Mouse (Mus musculus) midbrain, embryonic 15.5 days (tissue): ENCODE data around the gene Scaf11. TPM values are rescaled to one million over a fixed set of nuclear protein-coding genes. Genes with fewer than 3 reads are reported as not detected.

ENCODE experiments used
- ATAC-seq: fragments of 200-750 bp; cut with Nextera tagmentation; replicated peaks from 2 replicates; pipeline ENCODE4 v1.8.0; 2017; ENCODE audit warnings: moderate TSS enrichment
- H3K27ac ChIP-seq: fragments of 300-500 bp; sonication (generic); 2 replicates; pipeline ENCODE4 v1.5.1; 2015; ENCODE audit warnings: mild to moderate bottlenecking, inconsistent platforms
- H3K27me3 ChIP-seq: fragments of 300-500 bp; sonication (generic); replicated peaks from 2 replicates; pipeline ENCODE4 v1.6.1; 2015; ENCODE audit warnings: inconsistent platforms
- H3K36me3 ChIP-seq: fragments of 300-500 bp; sonication (generic); replicated peaks from 2 replicates; pipeline ENCODE4 v1.6.1; 2015; ENCODE audit warnings: inconsistent platforms
- H3K4me1 ChIP-seq: fragments of 300-500 bp; sonication (generic); 2 replicates; pipeline ENCODE4 v1.6.1; 2015; ENCODE audit warnings: inconsistent platforms
- H3K4me2 ChIP-seq: fragments of 300-500 bp; sonication (generic); 2 replicates; pipeline ENCODE4 v1.6.1; 2015; ENCODE audit warnings: inconsistent platforms, mild to moderate bottlenecking, moderate library complexity
- H3K4me3 ChIP-seq: fragments of 300-500 bp; sonication (generic); 2 replicates; pipeline ENCODE4 v1.5.1; 2015; ENCODE audit warnings: mild to moderate bottlenecking, inconsistent platforms
- H3K9ac ChIP-seq: fragments of 300-500 bp; sonication (generic); 2 replicates; pipeline ENCODE4 v1.6.1; 2015; ENCODE audit warnings: mild to moderate bottlenecking, inconsistent platforms
- H3K9me3 ChIP-seq: fragments of 300-500 bp; sonication (generic); 2 replicates; pipeline ENCODE4 v1.6.1; 2016; ENCODE audit warnings: inconsistent platforms
- WGBS: fragments of 180-500 bp; shearing (Covaris S2); methylation state at CpG from one replicate; pipeline ENCODE4 v1.1.7; 2015; ENCODE audit warnings: mixed read lengths; 5-methylcytosine and 5-hydroxymethylcytosine counted together
- polyA plus RNA-seq: library from polyadenylated mRNA; unstranded; fragments of >200 nt; fragmentation: Nextera tagmentation; extraction: Ambion mirVana; gene quantifications from 2 replicates; pipeline ENCODE4 v1.2.1, GENCODE M21; 2015

The Scaf11 gene
- polyA plus RNA-seq, 1 experiment from 2014 or later = 42.3 TPM

DNA sequence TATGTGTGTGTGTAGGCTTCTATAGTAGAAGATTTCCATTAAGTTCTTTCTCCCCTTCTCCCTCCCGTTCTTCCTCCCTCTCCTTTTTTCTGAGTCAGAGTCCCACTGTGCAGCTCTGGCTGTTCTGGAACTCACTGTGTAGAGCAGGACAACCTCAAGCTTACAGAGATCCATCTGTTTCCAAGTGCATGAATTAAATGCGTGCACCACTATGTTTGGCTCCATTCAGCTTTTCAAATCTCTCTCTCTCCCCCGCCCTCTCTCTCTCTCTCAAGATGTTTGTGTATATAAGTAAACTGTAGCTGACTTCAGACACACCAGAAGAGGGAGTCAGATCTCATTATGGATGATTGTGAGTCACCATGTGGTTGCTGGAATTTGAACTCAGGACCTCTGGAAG, 20.2 kb upstream of the Scaf11 start:
- H3K27me3 ChIP-seq = no peaks in the 10 kb centered on the region
- no peak overlapping the region for H3K9ac ChIP-seq
- H3K4me2 ChIP-seq = no peak overlapping the region
- H3K9me3 ChIP-seq = no peaks in the 10 kb centered on the region
- 79% methylated on average over 3 of the region's 3 CpGs for WGBS
- no peak overlapping the region for H3K27ac ChIP-seq
- ATAC-seq = no peak
- no peaks in the 10 kb centered on the region for H3K36me3 ChIP-seq
- no peak overlapping the region for H3K4me3 ChIP-seq
- H3K4me1 ChIP-seq = no peaks in the 10 kb centered on the region

DNA sequence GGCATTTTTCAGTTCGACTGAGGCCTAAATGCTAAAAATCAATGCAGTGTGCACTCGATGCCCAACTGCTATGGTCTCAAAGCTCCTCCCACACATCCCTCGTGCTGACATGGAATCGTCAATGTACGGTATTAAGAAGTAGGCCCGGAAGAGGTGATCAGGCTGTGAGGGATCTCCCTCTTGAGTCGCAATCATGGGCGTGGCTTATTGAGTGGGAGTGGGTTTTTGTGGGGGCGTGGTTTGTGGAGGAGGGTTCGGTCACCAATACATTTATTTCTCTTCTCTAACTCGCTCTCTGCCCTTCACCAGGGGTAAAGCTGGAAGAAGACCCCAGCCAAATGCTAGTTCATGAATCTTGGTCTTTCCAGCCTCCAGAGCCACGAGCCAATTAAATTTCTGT, 17.4 kb upstream of the Scaf11 start:
- 91% methylated on average over 12 of the region's 12 CpGs for WGBS
- H3K27me3 ChIP-seq = no peaks in the 10 kb centered on the region
- H3K4me1 ChIP-seq = no peaks in the 10 kb centered on the region
- no peak overlapping the region for H3K9ac ChIP-seq
- H3K9me3 ChIP-seq = no peaks in the 10 kb centered on the region
- H3K27ac ChIP-seq = no peak overlapping the region
- H3K4me2 ChIP-seq = no peak overlapping the region
- no peaks in the 10 kb centered on the region for H3K36me3 ChIP-seq
- ATAC-seq = no peak
- no peak overlapping the region for H3K4me3 ChIP-seq

DNA sequence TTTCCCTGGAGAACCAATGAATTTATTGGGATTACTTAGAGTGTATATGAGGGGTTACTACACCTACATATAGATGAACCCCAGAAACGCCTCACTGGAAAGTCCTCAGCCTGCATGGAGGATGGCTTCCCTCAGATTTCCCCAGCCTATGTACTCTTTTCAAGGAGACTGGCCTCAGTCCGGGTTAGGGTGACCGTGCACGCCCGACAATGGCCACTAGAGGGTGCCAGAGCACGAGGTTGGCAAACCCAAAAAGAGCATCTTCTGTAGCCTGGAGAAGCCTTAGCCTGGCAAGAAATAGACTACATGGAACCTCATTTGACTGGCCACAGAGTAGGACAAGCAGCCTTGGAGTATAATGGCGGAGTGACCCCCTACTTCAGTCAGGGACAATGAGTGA, 15.7 kb upstream of the Scaf11 start:
- Histone ChIP-seq H3K9ac (no peak overlapping the region), H3K36me3 (no peaks in the 10 kb centered on the region), H3K4me1 (no peaks in the 10 kb centered on the region), H3K4me2 (no peak overlapping the region), H3K4me3 (no peak overlapping the region), H3K27ac (no peak overlapping the region), H3K27me3 (no peaks in the 10 kb centered on the region), H3K9me3 (no peaks in the 10 kb centered on the region)
- ATAC-seq = 0 out of 2 replicates have a peak, but pooled peaks have one; percentile 20
- WGBS = 9% methylated on average over 7 of the region's 7 CpGs

DNA sequence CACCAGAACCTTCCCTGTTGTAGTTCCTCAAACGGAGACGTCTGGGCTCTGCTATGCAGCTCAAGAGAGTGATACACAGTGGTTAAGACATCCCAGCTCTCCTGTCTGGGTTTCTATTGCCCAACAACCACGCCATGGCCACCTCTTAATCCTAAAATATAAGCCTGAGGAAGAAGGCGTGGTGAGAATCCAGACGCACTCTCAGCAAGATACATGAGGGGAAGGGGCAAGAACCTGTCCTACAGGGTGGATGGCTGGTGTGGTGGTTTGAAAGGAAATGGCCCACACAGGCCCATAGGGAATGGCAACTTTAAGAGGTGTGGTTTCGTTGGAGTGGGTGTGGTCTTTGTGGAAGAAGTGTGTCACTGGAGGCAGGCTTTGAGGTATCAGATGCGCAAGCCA, 14.9 kb upstream of the Scaf11 start:
- no peak for ATAC-seq
- no peaks in the 10 kb centered on the region for H3K27me3 ChIP-seq
- 80% methylated on average over 7 of the region's 7 CpGs for WGBS
- no peaks in the 10 kb centered on the region for H3K9me3 ChIP-seq
- no peak overlapping the region for H3K4me3 ChIP-seq
- H3K27ac ChIP-seq = no peak overlapping the region
- H3K9ac ChIP-seq = no peak overlapping the region
- no peaks in the 10 kb centered on the region for H3K36me3 ChIP-seq
- H3K4me2 ChIP-seq = no peak overlapping the region
- H3K4me1 ChIP-seq = no peaks in the 10 kb centered on the region

DNA sequence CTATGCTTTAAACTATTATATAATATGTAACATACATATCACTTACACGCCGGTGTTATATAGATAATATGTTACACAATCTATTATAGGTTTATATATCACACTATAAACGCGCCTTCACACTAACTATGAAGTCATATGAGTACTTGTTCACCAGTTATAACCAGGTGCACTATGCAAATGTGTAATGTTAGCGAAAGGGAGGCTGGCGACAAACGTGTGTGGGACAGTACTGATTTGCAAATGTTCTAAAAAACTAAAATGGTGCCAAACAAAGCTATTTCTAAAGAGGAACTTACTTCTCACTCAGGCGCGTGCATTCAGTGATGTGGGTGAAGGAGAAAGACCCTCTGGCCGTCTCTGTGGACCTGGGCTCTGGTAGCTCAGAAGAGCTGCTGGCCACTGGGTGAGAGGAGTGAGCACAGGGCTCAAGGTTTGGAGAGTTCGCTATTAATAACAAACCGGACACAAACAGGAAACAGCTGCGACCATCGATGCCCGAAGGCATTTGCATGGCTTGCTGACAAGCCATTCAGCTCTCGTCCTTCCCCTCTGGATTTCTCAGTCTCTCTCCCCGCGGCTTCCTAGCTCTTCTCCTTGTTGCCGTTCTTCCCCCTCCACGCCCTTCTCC, 13.8 kb upstream of the Scaf11 start:
- Histone ChIP-seq H3K9me3 (no peaks in the 10 kb centered on the region), H3K4me2 (no peak overlapping the region), H3K9ac (no peak overlapping the region), H3K27me3 (no peaks in the 10 kb centered on the region), H3K4me1 (no peaks in the 10 kb centered on the region), H3K27ac (no peak overlapping the region), H3K4me3 (no peak overlapping the region), H3K36me3 (no peaks in the 10 kb centered on the region)
- no peak for ATAC-seq
- WGBS = 83% methylated on average over 20 of the region's 20 CpGs

DNA sequence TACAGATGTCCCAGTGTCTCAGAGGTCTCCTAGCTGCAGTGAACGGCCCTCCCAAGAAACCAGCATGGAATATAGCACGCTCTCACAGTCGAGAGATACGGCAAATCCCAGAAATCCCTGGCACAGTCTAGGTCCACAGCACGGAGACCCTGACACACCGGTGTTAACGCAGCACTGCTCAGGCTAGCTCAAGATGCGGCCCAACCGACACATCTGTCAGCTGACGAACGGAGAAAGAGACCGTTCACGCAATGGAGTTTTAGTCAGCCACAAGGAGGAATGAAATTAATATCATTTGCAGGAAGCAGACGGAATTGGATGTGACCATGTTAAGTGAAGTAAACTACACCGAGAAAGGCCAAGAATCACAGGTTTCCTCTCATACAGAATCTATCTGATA, 13.3 kb upstream of the Scaf11 start:
- ATAC-seq = no peak
- Histone ChIP-seq H3K27ac (no peak overlapping the region), H3K4me1 (no peaks in the 10 kb centered on the region), H3K9me3 (no peaks in the 10 kb centered on the region), H3K4me3 (no peak overlapping the region), H3K36me3 (no peaks in the 10 kb centered on the region), H3K4me2 (no peak overlapping the region), H3K9ac (no peak overlapping the region), H3K27me3 (no peaks in the 10 kb centered on the region)
- WGBS = 95% methylated on average over 15 of the region's 15 CpGs

DNA sequence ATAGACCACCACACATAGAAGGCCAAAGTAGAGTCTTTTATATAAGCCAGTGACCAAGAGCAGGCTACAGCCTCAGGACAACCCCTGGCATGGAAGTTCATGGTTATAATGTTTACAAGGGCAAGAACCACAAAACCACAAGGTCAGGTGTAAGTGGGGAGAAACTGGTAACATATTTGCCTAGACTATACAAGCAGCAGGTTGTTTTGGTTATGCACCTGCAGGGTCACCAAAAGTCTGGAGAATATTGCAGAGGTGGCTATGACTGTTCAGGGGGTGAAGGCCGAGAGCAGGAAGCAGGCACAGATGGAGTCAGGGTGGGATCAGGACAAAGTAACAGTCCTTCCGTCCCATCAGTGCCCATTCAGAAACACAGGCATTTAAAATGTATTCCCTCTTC, 7.7 kb upstream of the Scaf11 start:
- H3K27me3 ChIP-seq = no peaks in the 10 kb centered on the region
- no peak overlapping the region for H3K27ac ChIP-seq
- H3K4me3 ChIP-seq = no peak overlapping the region
- no peaks in the 10 kb centered on the region for H3K4me1 ChIP-seq
- H3K36me3 ChIP-seq = no peaks in the 10 kb centered on the region
- no peak overlapping the region for H3K4me2 ChIP-seq
- no peak overlapping the region for H3K9ac ChIP-seq
- no peaks in the 10 kb centered on the region for H3K9me3 ChIP-seq
- WGBS = 90% methylated on average over 2 of the region's 2 CpGs
- ATAC-seq = no peak

DNA sequence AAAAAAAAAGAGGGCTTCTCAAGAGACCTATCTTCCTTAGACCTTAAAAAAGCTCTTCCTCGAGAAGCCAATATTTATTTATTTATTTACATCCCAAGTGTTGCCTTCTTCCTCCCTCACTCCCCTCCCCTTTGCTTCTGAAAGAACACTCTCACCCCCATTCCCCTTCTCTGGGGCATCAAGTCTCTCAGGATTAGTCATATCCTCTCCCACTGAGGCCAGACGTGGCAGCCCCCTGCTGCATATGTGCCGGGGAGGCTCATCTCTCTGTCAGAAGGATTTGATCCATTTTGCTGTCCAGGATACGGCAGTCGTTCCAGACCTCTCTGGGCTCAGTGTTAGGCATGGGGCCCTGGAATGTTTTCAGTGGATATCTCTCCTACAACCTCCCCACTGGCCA, 7.2 kb upstream of the Scaf11 start:
- H3K27me3 ChIP-seq = no peaks in the 10 kb centered on the region
- no peak for ATAC-seq

DNA sequence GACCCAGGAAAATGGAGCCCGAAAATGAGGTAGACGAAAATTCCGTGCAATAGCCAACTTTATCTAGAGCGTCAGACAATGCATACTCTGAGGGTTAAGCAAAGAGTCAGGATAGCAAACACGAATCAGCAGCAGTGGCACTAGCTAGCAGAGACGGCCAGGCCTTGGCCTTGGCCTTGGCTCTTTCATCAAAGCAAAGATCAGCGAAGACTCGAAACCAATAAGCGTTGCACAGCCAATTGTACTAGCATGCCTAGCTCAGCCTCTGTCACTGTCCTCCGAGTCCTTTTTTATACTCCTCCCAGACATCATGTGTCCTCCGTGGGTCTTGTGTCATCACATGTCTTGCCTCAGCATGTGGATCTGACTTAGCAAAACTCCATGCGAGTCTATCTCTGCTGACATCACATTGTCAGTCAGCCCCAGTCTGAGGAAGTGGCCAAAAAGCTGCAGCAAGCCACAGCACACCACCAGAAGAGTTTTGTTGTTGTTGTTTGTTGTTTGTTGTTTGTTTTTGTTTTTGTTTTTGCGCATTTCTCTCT, 5.8 kb upstream of the Scaf11 start:
- Histone ChIP-seq H3K27ac (no peak overlapping the region), H3K9me3 (no peaks in the 10 kb centered on the region), H3K27me3 (no peaks in the 10 kb centered on the region), H3K4me1 (peaks cover 11% of the 10 kb centered on the region), H3K4me3 (no peak overlapping the region), H3K36me3 (no peaks in the 10 kb centered on the region), H3K4me2 (no peak overlapping the region), H3K9ac (no peak overlapping the region)
- no peak for ATAC-seq
- 91% methylated on average over 13 of the region's 13 CpGs for WGBS

More for the DNA sequence above, 7.2 kb upstream of the Scaf11 start:
- Histone ChIP-seq H3K4me1 (no peaks in the 10 kb centered on the region), H3K27ac (no peak overlapping the region), H3K36me3 (no peaks in the 10 kb centered on the region), H3K4me2 (no peak overlapping the region), H3K9ac (no peak overlapping the region), H3K4me3 (no peak overlapping the region), H3K9me3 (no peaks in the 10 kb centered on the region)
- WGBS = 74% methylated on average over 5 of the region's 5 CpGs

DNA sequence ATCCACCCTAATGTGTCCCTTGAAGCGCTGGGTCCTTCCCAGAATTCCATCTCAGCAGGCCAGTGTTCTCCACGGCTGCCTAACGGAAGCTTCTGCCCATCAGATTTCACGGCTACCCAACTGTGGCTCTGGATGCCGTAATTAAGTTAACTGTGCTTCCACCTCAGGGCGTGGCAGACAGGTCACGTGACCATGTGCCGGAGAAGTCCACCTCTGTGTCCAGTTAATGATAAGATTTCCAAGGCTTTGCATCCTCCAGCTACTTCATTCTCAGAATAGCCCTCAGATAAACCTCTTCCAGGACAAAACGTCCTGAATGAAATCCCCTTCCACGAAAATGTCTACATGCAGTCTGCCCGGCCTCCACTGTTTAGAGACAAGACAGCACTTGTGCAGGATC, 4.4 kb upstream of the Scaf11 start:
- H3K4me1 ChIP-seq = peaks cover 11% of the 10 kb centered on the region
- no peaks in the 10 kb centered on the region for H3K36me3 ChIP-seq
- WGBS = 83% methylated on average over 11 of the region's 11 CpGs
- no peak overlapping the region for H3K9ac ChIP-seq
- no peak for ATAC-seq
- no peak overlapping the region for H3K4me2 ChIP-seq
- no peak overlapping the region for H3K4me3 ChIP-seq
- H3K27ac ChIP-seq = no peak overlapping the region
- H3K27me3 ChIP-seq = no peaks in the 10 kb centered on the region
- H3K9me3 ChIP-seq = no peaks in the 10 kb centered on the region

DNA sequence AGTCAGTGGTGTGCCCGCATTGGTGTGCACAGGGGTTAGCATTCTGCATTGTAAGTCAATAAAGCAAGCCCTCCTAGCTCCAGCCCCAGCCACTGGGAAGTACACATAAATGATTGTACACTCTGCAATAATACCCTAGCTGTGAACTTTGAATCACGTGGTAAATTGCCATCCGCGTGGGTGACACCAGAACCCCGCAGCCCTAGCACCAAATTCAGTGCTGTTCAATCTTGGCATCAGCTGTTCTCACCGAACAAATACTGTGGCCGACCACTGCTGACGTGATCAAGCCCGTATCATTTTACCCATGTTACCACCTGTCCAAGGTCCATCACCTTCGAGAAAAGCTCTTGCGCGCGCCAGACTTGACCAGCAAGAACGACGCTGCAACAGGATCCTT, 3.2 kb upstream of the Scaf11 start:
- Histone ChIP-seq H3K9ac (no peak overlapping the region), H3K27ac (no peak overlapping the region), H3K27me3 (no peaks in the 10 kb centered on the region), H3K4me3 (no peak overlapping the region), H3K36me3 (no peaks in the 10 kb centered on the region), H3K4me2 (no peak overlapping the region), H3K9me3 (no peaks in the 10 kb centered on the region), H3K4me1 (peaks cover 18% of the 10 kb centered on the region)
- ATAC-seq = no peak
- 95% methylated on average over 15 of the region's 15 CpGs for WGBS

DNA sequence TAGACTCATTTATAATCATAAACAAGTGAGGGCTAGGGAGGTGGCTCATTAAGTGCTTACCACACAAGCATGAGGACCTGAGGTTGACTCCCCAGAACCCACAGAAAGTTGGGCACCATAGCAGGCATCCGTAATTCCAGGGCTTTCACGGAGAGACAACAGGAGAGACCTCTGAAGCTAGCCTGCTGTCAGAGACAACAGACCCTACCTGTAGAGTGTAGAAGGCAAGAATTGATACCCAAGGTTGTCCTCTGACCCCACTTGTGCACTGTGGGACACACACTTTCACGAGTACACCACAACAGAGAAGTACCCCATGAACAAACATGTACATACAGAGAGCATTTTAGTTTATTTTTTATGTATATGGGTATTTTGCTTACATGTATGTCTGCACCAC, 2.0 kb upstream of the Scaf11 start:
- Histone ChIP-seq H3K9ac (no peak overlapping the region), H3K4me2 (no peak overlapping the region), H3K27me3 (no peaks in the 10 kb centered on the region), H3K27ac (no peak overlapping the region), H3K4me3 (no peak overlapping the region), H3K36me3 (no peaks in the 10 kb centered on the region), H3K4me1 (peaks cover 23% of the 10 kb centered on the region), H3K9me3 (no peaks in the 10 kb centered on the region)
- ATAC-seq = no peak
- WGBS = 91% methylated on average over 3 of the region's 3 CpGs
